Mouse (Mus musculus): ENCODE measurements around the gene Dhrs7b.

- TF ChIP-seq POLR2A (IDR thresholded peaks at IDR 0.05; ENCODE audit: borderline replicate concordance, extremely low read depth, insufficient read depth, insufficient read length, poor library complexity, severe bottlenecking) = no peak
- peak; percentile 66 for TF ChIP-seq CTCF (IDR thresholded peaks at IDR 0.05; ENCODE audit: borderline replicate concordance, extremely low read depth, insufficient read depth, insufficient read length)
These were observed 49.0 kb downstream of the Dhrs7b start for GRCm38 (mm10) chr11:60879423-60879822.

All from brain, embryonic 14.5 days (tissue).